Mouse (Mus musculus) limb, embryonic 15.5 days (tissue): ENCODE measurements around the gene Tbccd1. TPM values are rescaled to one million over a fixed set of nuclear protein-coding genes. Genes with fewer than 3 reads are reported as not detected.
A peak's percentile ranks its signal among the peaks of the same experiment; 100 is the strongest.

ENCODE experiments used
- ATAC-seq: fragments of 200-750 bp; cut with Nextera tagmentation; 2 replicates; pipeline ENCODE4 v1.8.0; 2017; ENCODE audit warnings: low read depth, moderate TSS enrichment; ENCODE audit not compliant: insufficient number of reproducible peaks, low FRiP score, low TSS enrichment
- H3K27ac ChIP-seq: fragments of 300-500 bp; sonication (generic); 2 replicates; pipeline ENCODE4 v1.5.1; 2015; ENCODE audit warnings: moderate library complexity, mild to moderate bottlenecking, inconsistent platforms
- H3K27me3 ChIP-seq: fragments of 300-500 bp; sonication (generic); 2 replicates; pipeline ENCODE4 v1.6.1; 2015; ENCODE audit warnings: inconsistent platforms
- H3K36me3 ChIP-seq: fragments of 300-500 bp; sonication (generic); 2 replicates; pipeline ENCODE4 v1.6.1; 2015; ENCODE audit warnings: inconsistent platforms
- H3K4me1 ChIP-seq: fragments of 300-500 bp; sonication (generic); 2 replicates; pipeline ENCODE4 v1.6.1; 2015; ENCODE audit warnings: inconsistent platforms
- H3K4me2 ChIP-seq: fragments of 300-500 bp; sonication (generic); 2 replicates; pipeline ENCODE4 v1.6.1; 2015; ENCODE audit warnings: mild to moderate bottlenecking, inconsistent platforms
- H3K4me3 ChIP-seq: fragments of 300-500 bp; sonication (generic); 2 replicates; pipeline ENCODE4 v1.5.1; 2015; ENCODE audit warnings: mild to moderate bottlenecking, inconsistent platforms
- H3K9ac ChIP-seq: fragments of 300-500 bp; sonication (generic); 2 replicates; pipeline ENCODE4 v1.6.1; 2015; ENCODE audit warnings: inconsistent platforms
- H3K9me3 ChIP-seq: fragments of 300-500 bp; sonication (generic); 2 replicates; pipeline ENCODE4 v1.6.1; 2016; ENCODE audit warnings: inconsistent platforms
- WGBS: fragments of 180-500 bp; shearing (Covaris S2); methylation state at CpG from one replicate; pipeline ENCODE4 v1.1.7; 2015; 5-methylcytosine and 5-hydroxymethylcytosine counted together
- polyA plus RNA-seq: library from polyadenylated mRNA; unstranded; fragments of >200 nt; fragmentation: Nextera tagmentation; extraction: Ambion mirVana; gene quantifications from 2 replicates; pipeline ENCODE4 v1.2.1, GENCODE M21; 2015

Gene Tbccd1
- polyA plus RNA-seq, 1 experiment from 2014 or later = 24.7 TPM

DNA sequence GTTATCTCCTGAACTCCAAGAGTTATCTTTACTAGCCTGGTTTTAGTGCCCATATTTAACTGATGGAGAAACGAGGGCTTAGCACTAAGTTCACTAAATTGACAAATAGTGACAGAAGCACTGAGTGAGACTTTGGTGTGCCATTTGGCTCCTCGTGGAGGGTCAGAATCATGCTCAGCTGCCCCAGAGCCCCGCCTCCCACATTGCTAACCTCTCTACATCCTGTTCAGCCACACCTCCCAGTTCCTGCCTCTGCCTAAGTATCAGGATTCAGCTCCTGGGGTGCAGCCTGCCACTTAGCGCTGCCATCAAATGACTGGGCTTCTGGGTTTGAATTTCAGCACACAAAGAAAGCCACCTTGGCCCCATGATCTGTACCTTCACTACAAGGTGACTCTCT is 27.9 kb upstream of the Tbccd1 start:
- no peaks in the 10 kb centered on the region for H3K27me3 ChIP-seq
- no peak overlapping the region for H3K4me3 ChIP-seq
- H3K36me3 ChIP-seq = no peaks in the 10 kb centered on the region
- peaks cover 8% of the 10 kb centered on the region for H3K4me1 ChIP-seq
- no peak overlapping the region for H3K27ac ChIP-seq
- H3K9ac ChIP-seq = no peak overlapping the region
- 21% methylated on average over 4 of the region's 4 CpGs for WGBS
- H3K4me2 ChIP-seq = no peak overlapping the region
- H3K9me3 ChIP-seq = no peaks in the 10 kb centered on the region
- no peak for ATAC-seq

DNA sequence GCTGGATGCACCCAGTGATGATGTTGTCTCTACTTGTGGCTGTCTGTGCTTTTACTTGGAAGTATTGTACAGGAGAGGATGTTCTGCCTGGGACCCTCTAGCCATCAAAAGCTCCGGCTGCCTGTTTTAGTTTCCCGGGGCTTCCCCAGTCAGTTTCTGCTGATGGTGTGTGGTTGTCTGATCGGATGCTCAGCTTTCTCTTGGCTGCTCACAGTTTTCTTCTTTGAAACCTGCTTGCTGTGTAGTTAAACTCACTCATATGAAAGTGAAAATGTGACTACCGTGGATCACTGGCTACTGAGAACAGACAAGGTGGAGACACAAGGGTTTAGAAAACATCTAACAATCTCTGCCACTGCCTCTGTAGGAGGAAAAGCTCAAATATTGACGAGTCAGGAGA is 26.0 kb upstream of the Tbccd1 start:
- ATAC-seq = no peak

DNA sequence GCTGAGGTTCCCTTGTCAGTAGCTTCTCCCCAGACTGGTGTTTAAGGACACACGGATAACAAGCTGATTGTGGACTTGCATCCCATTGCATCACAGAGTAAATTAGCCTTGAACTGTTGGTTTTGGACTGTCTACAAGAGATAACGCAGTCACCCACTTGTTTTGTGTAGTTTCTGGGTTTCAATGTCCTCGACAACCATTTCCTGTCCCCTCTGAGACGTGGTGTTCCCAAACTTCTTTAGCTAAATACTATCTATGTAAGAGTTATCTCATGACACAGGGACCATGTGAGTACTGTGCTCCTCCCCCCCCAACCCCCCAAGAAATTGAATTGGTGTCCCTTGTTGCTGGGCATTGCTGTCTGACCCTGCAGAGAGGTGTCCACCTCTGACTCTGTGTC is 24.0 kb upstream of the Tbccd1 start:
- 65% methylated on average over 4 of the region's 4 CpGs for WGBS
- no peak overlapping the region for H3K9ac ChIP-seq
- no peak overlapping the region for H3K4me3 ChIP-seq
- no peak overlapping the region for H3K27ac ChIP-seq
- H3K4me1 ChIP-seq = peaks cover 8% of the 10 kb centered on the region
- 0 out of 2 replicates have a peak, but pooled peaks cover 2% of the 10 kb centered on the region for H3K27me3 ChIP-seq
- H3K4me2 ChIP-seq = no peak overlapping the region
- H3K9me3 ChIP-seq = no peaks in the 10 kb centered on the region
- no peaks in the 10 kb centered on the region for H3K36me3 ChIP-seq
- ATAC-seq = no peak

More for the DNA sequence above, 26.0 kb upstream of the Tbccd1 start:
- Histone ChIP-seq H3K9ac (no peak overlapping the region), H3K9me3 (no peaks in the 10 kb centered on the region), H3K27ac (no peak overlapping the region), H3K4me2 (no peak overlapping the region), H3K27me3 (0 out of 2 replicates have a peak, but pooled peaks cover 2% of the 10 kb centered on the region), H3K4me1 (peaks cover 8% of the 10 kb centered on the region), H3K36me3 (no peaks in the 10 kb centered on the region), H3K4me3 (no peak overlapping the region)
- 74% methylated on average over 5 of the region's 5 CpGs for WGBS

DNA sequence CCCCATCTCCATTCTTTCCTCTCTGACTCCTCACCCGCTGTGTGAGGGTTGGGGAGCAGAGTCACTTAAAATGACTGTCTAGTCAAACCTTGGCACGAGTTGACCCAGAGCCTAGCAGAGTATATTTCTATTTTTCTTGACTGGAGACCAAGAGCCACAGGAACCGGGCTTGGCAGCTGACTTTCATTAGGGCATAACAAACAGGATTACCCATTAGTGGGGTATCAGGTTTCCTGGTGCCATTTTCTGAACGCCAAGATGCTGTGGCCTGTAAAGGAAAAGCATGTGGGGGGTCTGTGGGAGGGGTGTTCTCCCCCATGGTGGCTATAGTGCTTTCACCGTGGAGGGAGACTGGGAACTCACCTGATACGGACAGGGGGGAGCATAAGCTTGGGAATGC is 23.4 kb upstream of the Tbccd1 start:
- H3K9ac ChIP-seq = no peak overlapping the region
- H3K36me3 ChIP-seq = no peaks in the 10 kb centered on the region
- ATAC-seq = no peak
- no peak overlapping the region for H3K4me2 ChIP-seq
- no peak overlapping the region for H3K27ac ChIP-seq
- no peaks in the 10 kb centered on the region for H3K9me3 ChIP-seq
- WGBS = 7% methylated on average over 6 of the region's 6 CpGs
- H3K4me3 ChIP-seq = no peak overlapping the region
- 0 out of 2 replicates have a peak, but pooled peaks cover 2% of the 10 kb centered on the region for H3K27me3 ChIP-seq
- peaks cover 8% of the 10 kb centered on the region for H3K4me1 ChIP-seq

DNA sequence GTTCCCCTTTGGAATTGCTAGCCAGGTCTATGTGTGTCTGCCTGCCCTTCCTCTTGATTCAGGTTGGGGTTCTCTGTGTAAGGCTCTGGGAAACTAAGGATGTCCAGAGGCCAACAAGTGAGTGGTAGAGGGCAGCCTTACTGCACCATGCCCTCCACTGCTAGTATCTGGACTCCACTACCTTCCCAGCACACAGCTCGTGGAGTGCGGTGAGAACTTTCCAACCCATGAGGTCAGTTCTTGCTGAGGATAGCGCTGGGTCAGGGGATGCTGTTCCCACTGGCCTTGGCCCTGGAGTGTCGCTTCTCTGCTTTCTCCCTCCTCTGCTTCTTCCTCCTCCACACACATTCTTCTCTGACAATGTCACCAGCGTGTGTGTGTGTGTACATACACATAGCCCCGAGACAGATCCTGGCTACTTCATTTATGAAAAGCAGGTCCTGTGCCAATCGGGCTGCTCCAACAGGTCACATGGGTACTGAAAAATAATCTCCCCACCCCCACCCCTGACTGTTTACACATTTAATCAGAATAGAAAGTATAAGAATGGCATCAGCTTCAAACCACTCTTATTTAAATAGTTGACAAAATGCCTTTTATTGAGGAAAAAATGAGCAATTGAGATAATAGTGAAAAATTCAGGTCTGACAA is 22.6 kb upstream of the Tbccd1 start:
- Histone ChIP-seq H3K4me1 (peaks cover 8% of the 10 kb centered on the region), H3K9me3 (no peaks in the 10 kb centered on the region), H3K36me3 (no peaks in the 10 kb centered on the region), H3K27me3 (0 out of 2 replicates have a peak, but pooled peaks cover 2% of the 10 kb centered on the region), H3K4me3 (no peak overlapping the region), H3K9ac (no peak overlapping the region), H3K27ac (no peak overlapping the region), H3K4me2 (no peak overlapping the region)
- whole genome bisulfite sequencing = 63% methylated on average over 7 of the region's 7 CpGs
- no peak for ATAC-seq

DNA sequence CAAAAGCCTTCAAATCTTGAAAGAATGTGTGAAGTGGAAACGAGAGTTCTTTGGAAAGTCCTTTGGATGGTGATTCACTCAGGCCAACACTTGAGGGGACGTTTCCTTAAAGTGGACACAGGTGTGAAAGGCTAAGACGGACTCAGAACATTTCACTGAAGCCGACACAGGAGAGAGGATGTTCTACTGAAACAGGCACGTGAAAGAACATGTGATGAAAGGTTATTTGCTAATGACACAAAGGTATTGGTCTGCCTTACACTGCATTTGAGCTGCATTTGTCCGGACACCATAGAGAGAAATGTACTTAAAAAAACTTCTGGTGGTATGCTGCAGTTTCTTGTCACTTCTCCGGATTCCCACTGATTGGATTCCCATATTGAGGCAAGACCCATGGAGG is 21.2 kb upstream of the Tbccd1 start:
- no peak for ATAC-seq
- Histone ChIP-seq H3K9ac (no peak overlapping the region), H3K4me2 (no peak overlapping the region), H3K4me3 (no peak overlapping the region), H3K4me1 (peaks cover 8% of the 10 kb centered on the region), H3K27ac (no peak overlapping the region), H3K9me3 (no peaks in the 10 kb centered on the region), H3K36me3 (peaks cover under 1% of the 10 kb centered on the region), H3K27me3 (0 out of 2 replicates have a peak, but pooled peaks cover 2% of the 10 kb centered on the region)
- 75% methylated on average over 7 of the region's 7 CpGs for WGBS

DNA sequence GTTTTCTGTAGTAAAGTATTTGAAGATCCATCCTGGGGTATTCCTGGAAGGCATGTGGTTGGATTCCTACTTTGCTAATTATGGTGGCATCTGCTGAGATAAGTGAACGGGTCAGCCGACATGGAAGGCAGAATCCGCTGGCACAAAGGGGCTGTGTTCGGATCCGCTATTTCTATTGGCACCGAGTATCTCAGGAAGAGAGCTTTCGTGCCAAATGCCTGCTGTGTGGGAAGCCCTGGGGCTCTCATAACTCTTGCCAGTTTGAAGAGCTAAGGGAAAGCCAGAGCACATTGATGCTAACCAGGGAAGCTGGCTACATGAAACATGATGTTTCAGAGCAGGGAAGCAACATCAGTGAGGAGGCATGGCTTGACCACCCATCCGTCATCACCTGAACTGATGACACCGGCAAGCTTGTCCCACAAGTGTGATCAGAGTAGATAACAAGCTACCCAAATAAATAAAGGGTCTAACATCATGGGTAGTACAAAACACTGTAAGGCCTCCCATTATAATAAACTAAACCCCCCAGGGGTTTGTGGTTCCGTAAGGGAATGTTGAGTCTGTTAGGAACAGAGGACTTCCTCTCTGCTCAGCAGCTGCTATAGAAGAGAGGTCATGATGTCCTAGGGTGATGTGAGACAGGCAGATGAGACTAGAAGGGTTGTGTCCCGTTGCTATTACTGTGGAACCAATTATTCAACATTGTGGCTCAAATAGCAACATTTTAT is 20.4 kb upstream of the Tbccd1 start:
- no peaks in the 10 kb centered on the region for H3K9me3 ChIP-seq
- ATAC-seq = no peak
- WGBS = 62% methylated on average over 11 of the region's 11 CpGs
- H3K4me3 ChIP-seq = no peak overlapping the region
- 0 out of 2 replicates have a peak, but pooled peaks cover 2% of the 10 kb centered on the region for H3K27me3 ChIP-seq
- H3K9ac ChIP-seq = no peak overlapping the region
- peaks cover 9% of the 10 kb centered on the region for H3K36me3 ChIP-seq
- no peak overlapping the region for H3K27ac ChIP-seq
- H3K4me2 ChIP-seq = no peak overlapping the region
- H3K4me1 ChIP-seq = peaks cover 8% of the 10 kb centered on the region

DNA sequence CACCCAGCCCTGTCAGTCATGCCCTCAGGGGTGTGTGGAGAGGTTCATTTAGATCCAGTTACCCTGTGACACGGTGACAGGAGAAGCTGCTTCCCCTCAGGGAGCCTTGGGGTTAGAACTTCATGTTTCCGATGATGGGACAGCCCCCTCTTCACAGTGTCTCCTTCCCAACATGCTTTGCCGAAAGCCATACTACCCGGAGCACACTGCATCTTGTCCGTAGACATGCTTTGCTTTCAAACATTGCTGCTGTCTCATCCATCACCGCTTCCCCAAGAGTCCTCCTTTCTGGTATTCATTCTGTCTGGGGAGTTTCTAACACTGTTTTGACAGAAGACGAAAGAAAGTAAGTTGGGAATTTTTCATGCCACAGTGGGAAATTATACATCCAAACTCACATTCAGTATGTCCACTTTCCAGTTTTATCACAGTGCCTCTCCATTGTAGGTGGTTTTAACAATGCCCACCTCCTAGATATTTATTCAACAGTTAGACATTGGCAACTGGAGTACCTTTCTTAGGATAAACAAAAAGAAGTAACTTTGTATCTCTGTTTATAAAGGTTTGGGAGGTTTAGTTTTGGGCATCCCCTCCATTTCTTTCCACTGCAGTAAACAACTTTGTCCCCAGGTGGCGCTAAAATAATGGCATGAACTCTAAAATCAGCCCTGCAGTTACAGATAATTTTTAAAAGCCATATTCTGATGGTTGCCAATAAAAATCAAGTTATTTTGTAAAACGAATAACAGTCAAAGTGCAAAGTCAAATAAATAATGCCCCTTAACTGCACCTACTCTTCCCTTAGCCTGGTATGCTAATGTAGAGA is 19.0 kb upstream of the Tbccd1 start:
- H3K27ac ChIP-seq = no peak overlapping the region
- H3K4me1 ChIP-seq = peaks cover 8% of the 10 kb centered on the region
- H3K36me3 ChIP-seq = peaks cover 23% of the 10 kb centered on the region
- no peak overlapping the region for H3K4me3 ChIP-seq
- H3K4me2 ChIP-seq = no peak overlapping the region
- no peak for ATAC-seq
- no peak overlapping the region for H3K9ac ChIP-seq
- 43% methylated on average over 9 of the region's 9 CpGs for WGBS
- H3K27me3 ChIP-seq = 0 out of 2 replicates have a peak, but pooled peaks cover 2% of the 10 kb centered on the region
- H3K9me3 ChIP-seq = no peaks in the 10 kb centered on the region

DNA sequence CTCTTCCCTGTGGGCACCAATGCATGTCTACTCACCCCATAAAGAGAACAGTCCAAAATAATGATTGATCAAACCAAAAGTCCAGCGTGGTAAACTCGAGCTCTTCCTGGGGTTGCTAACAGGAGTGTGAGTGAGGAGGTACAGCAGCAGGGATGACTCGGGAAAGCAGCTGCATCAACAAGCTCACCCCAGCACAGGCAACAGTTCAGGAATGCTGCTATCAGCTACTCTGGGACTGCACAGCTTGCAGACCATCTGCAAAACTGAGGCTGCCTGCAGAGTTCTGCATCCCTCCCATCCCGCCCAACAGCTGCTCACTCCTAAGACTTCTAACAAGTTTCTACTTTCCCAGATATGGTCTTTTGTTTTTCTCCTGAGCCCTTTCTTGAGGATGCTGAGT is 15.9 kb upstream of the Tbccd1 start:
- no peak overlapping the region for H3K4me2 ChIP-seq
- WGBS = 71% methylated on average over 4 of the region's 4 CpGs
- ATAC-seq = no peak
- no peak overlapping the region for H3K9ac ChIP-seq
- no peak overlapping the region for H3K27ac ChIP-seq
- H3K4me3 ChIP-seq = no peak overlapping the region
- H3K27me3 ChIP-seq = no peaks in the 10 kb centered on the region
- H3K9me3 ChIP-seq = no peaks in the 10 kb centered on the region
- no peaks in the 10 kb centered on the region for H3K4me1 ChIP-seq
- H3K36me3 ChIP-seq = peaks cover 54% of the 10 kb centered on the region

DNA sequence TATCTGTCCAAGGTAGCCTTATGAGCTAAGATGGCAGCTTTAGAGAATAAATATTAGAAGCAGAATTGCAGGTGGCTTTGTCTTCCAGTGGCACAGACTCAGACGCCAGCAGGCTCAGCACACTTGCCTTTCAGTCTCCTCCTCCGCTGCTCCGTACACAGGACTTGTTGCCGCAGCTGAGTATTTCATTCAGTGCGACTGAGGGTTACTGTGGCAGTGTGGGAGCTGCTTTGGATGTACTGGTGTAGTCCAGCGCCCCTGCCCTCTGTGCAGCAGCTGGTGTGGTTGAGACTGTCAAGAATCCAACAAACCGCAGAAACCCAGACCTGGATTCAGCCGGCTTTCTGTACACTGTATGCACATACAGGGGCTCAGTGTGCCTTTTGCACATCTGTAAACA is 14.9 kb upstream of the Tbccd1 start:
- no peaks in the 10 kb centered on the region for H3K9me3 ChIP-seq
- no peak overlapping the region for H3K27ac ChIP-seq
- H3K9ac ChIP-seq = no peak overlapping the region
- 91% methylated on average over 8 of the region's 8 CpGs for WGBS
- H3K36me3 ChIP-seq = peaks cover 63% of the 10 kb centered on the region
- no peak overlapping the region for H3K4me2 ChIP-seq
- H3K4me3 ChIP-seq = no peak overlapping the region
- no peak for ATAC-seq
- H3K4me1 ChIP-seq = no peaks in the 10 kb centered on the region
- H3K27me3 ChIP-seq = no peaks in the 10 kb centered on the region

DNA sequence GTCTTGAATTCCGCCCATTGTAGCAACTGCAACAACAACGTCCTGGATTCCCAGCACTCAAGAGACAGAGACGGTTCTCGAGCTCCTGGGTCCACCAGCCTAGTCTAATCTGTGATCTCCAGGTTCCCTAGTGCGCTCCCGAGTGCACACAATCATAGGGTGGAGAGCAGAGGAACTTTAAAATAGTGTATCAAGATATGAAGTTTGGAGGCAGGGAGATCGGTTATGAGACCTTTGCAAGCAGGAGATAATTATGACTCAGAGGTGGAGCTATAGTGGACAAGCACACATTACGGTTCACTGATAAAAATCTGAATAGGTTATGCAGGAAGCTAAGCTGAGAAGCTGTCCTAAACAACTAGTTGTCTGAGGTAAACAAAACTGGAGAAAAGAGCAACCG is 696 bp downstream of the Tbccd1 start:
- H3K36me3 ChIP-seq = no peaks in the 10 kb centered on the region
- H3K9me3 ChIP-seq = no peaks in the 10 kb centered on the region
- WGBS = 12% methylated on average over 9 of the region's 9 CpGs
- peak overlapping the region; percentile 55 for H3K4me2 ChIP-seq
- H3K4me3 ChIP-seq = peak overlapping the region; percentile 97
- H3K4me1 ChIP-seq = peaks cover 12% of the 10 kb centered on the region
- peak overlapping the region; percentile 39 for H3K9ac ChIP-seq
- peak overlapping the region; percentile 83 for H3K27ac ChIP-seq
- ATAC-seq = no peak
- no peaks in the 10 kb centered on the region for H3K27me3 ChIP-seq

DNA sequence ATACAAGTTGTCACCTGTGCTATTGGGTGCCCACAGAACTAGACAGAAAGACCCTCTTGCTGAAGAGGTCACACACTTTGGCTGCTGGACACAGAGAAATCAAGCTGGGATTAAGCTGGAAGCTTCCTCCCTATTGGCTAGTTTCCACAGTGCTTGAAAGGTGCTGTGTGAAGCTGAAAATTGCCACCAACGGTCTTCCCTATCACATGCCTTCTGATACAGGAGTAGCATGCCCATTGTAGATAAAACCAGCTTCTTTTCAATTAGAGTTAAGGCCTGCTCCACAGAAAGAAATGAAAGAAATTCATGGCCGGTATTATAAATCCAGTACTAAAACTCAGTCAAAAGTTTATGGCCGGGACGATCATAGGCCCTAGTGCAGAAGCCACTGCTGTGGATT is 4.8 kb downstream of the Tbccd1 start:
- no peak for ATAC-seq

More for the DNA sequence above, 4.8 kb downstream of the Tbccd1 start:
- WGBS = 90% methylated on average over 4 of the region's 4 CpGs
- peaks cover 4% of the 10 kb centered on the region for H3K4me1 ChIP-seq
- no peaks in the 10 kb centered on the region for H3K27me3 ChIP-seq
- H3K9me3 ChIP-seq = no peaks in the 10 kb centered on the region
- H3K4me3 ChIP-seq = no peak overlapping the region
- H3K9ac ChIP-seq = no peak overlapping the region
- no peaks in the 10 kb centered on the region for H3K36me3 ChIP-seq
- H3K27ac ChIP-seq = no peak overlapping the region
- H3K4me2 ChIP-seq = no peak overlapping the region
